Mouse (Mus musculus) mouse trophoblast stem cell (cell line): ENCODE measurements around the gene Nup43.
"Not testable (repeated sequence)": the region's sequence is repeated elsewhere in the genome, so short reads cannot be mapped to it uniquely, and the experiment has no call there.

Experiments used
- in situ Hi-C, 2 experiments: fragments of 300-500 bp; cut with MseI, MboI; formaldehyde crosslinking; loops; 2 replicates in 1 of 2; 3 replicates in 1 of 2; pipeline ENCODE4 v1.15.1; 2025

Gene Nup43

DNA sequence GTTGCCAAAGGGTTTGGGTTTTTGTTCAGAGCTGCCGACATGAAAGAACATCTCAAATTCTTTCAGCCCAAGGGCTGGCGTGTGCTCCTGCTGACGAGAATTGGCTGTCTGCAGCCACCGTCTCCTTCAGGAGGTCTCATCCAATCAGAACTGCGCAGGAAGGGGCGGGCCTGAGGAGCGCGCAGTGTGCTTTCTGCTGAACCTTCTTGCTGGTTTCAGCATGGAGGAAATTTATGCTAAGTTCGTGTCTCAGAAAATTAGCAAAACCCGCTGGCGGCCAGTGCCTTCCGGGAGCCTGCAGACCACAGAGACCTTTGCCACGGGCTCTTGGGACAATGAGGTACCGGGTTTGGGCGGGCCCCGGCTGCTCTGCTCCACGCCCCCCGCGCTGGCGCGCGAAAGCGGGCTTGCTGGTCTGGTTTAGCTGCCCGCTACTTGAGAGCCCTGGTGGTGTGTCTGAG, at the start of gene Nup43:
Gene Nup43, plus strand, starts transcription at position 162 of the 461 bp plus-strand sequence.
- in situ Hi-C loops, result no loop called here

GRCm38 (mm10) chr10:7617556-7617955, 49.7 kb upstream of the Nup43 start:
- in situ Hi-C loops, result not testable (repeated sequence)

DNA sequence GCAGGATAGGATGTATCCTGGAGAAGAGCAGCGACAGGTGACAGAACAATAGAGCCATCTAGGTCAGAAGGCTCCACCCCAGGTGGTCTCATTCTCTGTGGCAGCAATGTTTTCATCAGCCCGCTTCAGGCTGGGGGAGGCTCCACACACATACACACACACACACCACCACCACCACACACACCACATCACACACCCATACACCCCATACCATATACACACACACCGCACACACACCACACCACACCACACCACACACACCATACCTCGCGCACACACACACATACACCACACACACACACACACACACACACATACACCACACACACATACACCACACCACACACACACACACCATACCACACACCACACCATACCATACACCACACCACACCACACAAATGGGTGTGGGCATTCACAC, 47.5 kb upstream of the Nup43 start:
- in situ Hi-C loops, result no loop called here

- in situ Hi-C loops, result no loop called here
Observed at GRCm38 (mm10) chr10:7620723-7621122, 46.6 kb upstream of the Nup43 start.

DNA sequence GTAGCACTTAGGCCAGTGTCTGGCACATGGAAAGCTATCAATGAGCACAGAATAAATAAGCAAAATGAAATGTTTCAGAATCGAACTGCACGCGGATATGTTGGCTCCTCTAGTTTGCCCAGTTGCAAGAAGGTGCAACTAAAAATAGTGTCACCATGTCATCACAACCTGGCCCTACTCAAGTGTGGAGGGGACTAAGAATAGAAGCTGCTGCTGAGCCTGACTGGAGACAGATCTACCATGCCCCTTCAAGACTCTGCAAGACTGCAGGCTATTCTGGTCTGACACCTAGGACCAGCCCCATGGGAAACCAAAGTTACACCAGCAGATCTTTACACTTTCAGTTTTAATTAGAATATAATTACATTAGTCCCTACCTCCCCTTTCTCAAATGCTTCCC, 44.9 kb upstream of the Nup43 start:
- in situ Hi-C loops, result no loop called here

DNA sequence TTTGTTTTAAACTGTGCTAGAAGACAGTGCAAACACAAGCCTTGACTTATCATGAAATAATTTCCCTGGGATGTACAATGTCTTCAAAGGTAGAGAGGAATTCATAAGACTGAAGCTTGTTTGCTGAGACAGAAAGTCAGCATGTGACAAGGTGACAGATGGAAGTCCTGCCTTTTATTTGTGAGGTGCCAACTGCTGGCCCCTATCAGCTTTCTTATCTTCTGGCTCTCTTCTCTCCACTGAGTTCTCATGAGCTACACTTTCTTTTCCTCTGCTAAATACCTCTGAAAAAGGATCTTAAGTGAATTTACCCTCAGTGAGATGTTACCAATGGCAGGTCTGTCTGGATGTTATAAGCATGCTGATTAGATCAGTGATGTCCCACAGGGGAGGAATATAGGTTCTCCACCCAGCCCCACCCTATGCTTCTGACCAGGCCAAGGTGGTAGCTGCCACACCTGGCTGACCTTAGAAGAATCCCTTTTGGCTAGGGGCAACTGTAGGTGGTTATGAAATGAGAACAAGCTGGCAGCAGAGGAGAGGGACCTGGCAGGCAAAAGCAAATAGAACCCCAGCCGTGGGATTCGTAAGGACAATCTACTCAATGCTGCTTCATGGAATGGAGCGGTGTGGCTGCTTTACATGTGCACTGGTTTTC, 43.3 kb upstream of the Nup43 start:
- in situ Hi-C loops, result no loop called here

DNA sequence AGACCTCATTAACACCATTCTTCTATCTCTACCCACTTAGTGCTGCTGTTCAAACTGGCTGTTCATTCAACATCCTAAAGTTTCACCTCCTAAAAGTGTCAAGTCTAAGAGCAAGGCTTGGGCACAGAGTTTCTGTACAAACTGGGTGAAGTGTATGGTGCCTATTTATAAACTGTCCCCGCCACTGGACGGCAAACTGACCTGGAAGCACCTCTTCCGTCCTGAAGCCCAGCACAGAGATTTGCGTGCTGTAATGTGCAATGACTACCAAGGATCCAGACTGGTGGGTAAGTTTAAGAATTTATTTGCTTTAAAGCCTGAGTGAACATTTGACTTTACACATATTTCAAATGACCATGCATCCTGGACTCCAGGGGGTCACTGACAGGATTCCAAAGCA, 38.2 kb upstream of the Nup43 start:
- in situ Hi-C loops, result no loop called here

DNA sequence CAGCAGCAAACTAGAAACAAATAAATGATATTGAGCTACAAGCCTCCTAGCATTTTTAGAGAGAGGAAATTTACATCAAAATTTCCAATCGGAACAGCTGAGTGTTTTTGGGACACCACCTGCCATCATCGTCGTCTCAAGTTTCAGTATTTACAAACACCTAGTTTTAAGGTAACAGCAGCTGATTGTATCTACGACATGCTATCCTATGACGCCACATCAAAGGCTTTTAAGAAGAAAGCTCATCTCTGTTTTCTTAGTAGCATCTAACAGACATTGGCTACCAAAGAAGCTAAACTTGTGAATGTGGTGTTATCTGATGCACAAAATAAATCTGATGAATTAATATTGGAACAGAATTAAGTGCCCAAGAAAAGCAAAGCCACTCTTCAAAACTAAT, 37.0 kb upstream of the Nup43 start:
- in situ Hi-C loops, result no loop called here

- in situ Hi-C loops, result no loop called here
Observed at GRCm38 (mm10) chr10:7630951-7631720, 36.2 kb upstream of the Nup43 start.

DNA sequence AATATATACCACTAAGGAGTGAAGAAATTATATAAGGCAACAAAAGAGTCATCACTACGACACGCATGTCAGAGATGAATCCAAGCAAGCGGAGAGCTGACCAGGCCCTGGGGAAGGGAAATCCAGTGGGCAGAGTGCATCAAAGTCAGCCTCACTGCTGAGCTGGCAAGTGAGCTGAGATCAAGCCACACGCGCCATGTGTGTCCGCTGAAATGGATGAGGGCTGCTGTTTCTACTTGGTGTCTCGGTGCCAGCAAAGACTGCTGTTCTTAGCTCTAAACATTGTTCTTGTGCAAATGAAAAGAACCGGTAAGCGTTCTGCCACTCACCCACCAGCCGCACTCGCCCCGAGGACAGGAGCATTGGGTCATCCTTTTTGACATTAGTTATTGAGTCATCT, 26.9 kb upstream of the Nup43 start:
- in situ Hi-C loops, result no loop called here

GRCm38 (mm10) chr10:7645911-7646310, 21.4 kb upstream of the Nup43 start:
- in situ Hi-C loops, result no loop called here

GRCm38 (mm10) chr10:7649059-7649458, 18.2 kb upstream of the Nup43 start:
- in situ Hi-C loops, result no loop called here

DNA sequence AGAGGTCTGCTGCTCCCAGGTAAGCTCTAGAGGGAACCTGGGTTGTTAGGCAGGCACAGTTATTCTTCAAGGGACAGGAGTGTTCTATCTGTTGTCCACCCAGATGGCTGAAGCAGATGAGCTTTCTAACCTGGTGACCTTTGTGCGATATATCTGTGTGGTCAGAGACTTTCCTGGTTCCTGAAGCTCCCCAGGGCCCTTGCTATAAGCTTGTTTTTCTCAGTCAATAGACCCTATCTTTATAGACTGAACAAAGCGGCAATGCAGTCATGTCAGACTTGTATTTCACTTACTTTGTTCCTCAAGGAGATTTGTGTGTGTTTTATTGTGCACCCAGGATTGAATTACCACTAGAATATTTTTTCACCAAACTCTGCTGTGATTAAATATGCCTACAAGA, 16.2 kb upstream of the Nup43 start:
- in situ Hi-C loops, result no loop called here

DNA sequence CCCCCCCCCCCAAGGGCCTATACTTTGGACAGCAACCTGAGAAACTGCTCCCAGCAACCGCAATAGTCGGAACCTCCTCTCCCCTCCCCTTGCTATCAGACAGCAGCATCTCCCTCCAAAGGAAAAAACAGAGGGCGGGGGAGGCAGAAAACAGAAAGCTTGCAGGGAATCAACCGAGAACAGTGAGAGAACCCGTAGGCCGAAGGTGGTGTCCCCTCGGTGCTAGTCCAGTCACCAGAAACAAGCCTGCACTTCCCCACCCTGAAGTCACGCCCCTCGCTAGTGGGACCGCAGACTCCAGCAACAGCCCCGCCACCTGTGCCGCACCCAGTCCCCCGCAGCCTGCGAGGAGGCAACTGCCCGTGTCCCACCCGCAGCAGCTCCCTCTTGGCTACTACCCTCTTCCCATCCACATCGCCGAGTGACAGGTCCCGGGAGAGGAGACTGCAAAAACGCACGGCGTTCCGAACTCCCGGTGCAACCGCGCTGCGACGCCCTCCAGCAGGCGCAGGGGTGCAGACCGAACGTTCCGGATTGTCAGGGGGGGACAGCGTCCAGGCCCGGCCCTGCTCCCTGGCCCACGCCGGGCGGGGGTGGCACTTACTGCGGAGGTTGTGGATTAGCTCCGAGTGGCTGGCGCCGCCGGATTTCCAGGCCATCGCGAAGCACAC, 4.7 kb upstream of the Nup43 start:
- in situ Hi-C loops, result no loop called here

DNA sequence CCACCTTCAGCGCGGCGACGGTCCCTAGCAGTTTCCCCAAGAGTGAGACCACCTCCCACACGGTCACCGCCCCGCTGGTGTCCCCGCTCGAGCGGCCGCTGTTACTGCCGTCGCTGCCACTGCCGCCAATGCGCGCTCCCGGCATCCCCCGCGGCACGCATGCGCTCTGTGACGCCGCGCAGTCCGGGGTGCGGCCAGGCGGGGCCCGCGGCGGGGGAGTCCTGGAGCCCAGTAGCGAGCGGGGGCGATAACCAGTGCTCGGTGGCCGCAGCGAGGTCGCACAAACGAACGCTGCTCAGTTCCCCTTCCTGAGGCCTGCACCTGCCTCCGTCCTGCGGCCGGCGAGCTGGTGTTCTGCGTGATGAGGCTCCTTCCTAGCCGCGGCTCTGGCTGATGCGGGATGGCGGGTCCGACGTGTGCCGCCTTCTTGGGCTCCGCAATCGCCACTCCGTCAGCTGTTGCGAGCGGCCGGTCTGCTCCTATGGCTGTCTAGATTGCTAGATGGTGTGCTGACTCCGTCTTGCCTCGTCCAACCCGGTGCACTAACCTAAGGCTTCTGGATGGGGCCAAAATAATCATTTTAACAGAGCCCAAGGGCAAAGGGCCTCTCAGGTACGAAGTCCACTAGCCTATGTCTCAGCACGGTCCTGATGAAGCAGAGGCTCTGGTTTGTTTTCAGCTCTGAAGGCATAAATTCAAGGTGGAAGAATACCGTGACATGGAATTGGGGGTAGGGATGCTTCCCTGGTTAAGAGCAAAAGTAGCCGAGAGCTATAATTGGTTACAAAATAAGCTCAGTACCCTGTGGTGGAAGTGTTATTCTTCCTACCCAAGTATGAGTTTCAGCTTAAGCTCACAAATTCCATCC, 3.9 kb upstream of the Nup43 start:
- in situ Hi-C loops, result no loop called here

DNA sequence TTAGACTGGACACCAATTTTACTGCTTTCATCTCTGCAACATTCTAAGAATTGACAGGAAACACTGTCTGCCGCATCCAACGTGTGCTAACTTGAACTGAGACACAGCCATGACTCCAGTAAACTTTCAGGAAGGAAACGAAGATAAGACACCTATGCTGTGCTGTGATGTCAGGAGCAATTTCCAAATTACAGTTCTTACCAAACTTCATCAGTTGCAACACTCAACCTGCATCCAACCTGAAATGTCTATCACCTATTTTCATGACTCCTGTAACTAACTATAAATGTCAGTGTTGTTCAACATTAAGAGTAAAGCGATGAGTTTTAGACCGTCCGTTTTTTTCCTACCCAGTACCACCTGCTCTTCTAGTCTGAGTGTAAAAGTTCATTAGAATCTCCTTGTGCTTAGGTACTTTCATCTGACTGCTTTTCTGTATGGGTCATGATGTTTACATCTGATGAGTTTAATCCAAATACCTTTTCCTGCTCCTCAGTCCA, 3.2 kb upstream of the Nup43 start:
- in situ Hi-C loops, result no loop called here

GRCm38 (mm10) chr10:7664889-7665288, 2.4 kb upstream of the Nup43 start:
- in situ Hi-C loops, result no loop called here

DNA sequence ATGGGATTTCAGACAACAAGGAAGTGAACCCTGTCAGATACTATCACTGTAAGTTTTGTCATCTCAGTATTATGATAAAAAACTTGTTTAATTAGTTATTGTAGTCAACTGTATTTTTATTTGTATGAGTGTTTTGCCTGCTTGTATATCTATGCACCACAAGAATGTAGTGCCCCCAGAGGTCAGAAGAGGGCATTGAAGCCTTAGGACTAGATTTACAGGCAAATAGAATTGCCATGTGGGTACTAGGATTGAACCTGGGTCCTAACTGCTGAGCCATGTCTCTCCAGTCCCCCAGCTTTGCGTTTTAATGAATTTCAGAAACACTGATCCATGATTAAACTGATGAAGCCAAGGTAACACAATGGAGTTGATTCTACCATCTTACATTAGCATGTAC, 6.4 kb downstream of the Nup43 start:
- in situ Hi-C loops, result no loop called here

- in situ Hi-C loops, result no loop called here
Observed at GRCm38 (mm10) chr10:7680731-7681301, 13.5 kb downstream of the Nup43 start, which contains the start of the genes Pcmt1 and Lats1. TSS of gene Pcmt1 (minus strand) at chr10:7681136. TSS of gene Lats1 (plus strand) at chr10:7681214.

GRCm38 (mm10) chr10:7681343-7682025, 14.2 kb downstream of the Nup43 start:
- in situ Hi-C loops, result no loop called here
